Mouse (Mus musculus): Measurements from ENCODE around the gene Agap1. TPM values are rescaled to one million over a fixed set of nuclear protein-coding genes. Genes with fewer than 3 reads are reported as not detected.
A peak's percentile ranks its signal among the peaks of the same experiment; 100 is the strongest.

Agap1 gene
- polyA plus RNA-seq, 1 experiment from 2014 or later: 7.2 TPM

GRCm38 (mm10) chr1:89573486-89573885 is 118.9 kb downstream of the Agap1 start:
- Histone ChIP-seq H3K9ac (no peak overlapping the region), H3K4me1 (replicated peaks) (peaks cover 63% of the 10 kb centered on the region), H3K36me3 (no peaks in the 10 kb centered on the region), H3K27me3 (no peaks in the 10 kb centered on the region), H3K27ac (no peak overlapping the region), H3K4me3 (no peak overlapping the region), H3K4me2 (no peak overlapping the region), H3K9me3 (replicated peaks) (no peaks in the 10 kb centered on the region)
- ATAC-seq (replicated peaks; ENCODE audit: insufficient number of reproducible peaks, insufficient read depth, low FRiP score, low read depth): no peak
- WGBS: 85% methylated on average over 4 of the region's 4 CpGs

GRCm38 (mm10) chr1:89574941-89575890 is 120.6 kb downstream of the Agap1 start:
- Histone ChIP-seq H3K36me3 (no peaks in the 10 kb centered on the region), H3K9ac (no peak overlapping the region), H3K4me3 (no peak overlapping the region), H3K27me3 (no peaks in the 10 kb centered on the region), H3K4me2 (no peak overlapping the region), H3K27ac (0 out of 2 replicates have a peak overlapping the region, but pooled peaks have one; percentile 17), H3K9me3 (replicated peaks) (no peaks in the 10 kb centered on the region), H3K4me1 (replicated peaks) (peaks cover 50% of the 10 kb centered on the region)
- WGBS: 32% methylated on average over 7 of the region's 7 CpGs
- ATAC-seq (replicated peaks; ENCODE audit: insufficient number of reproducible peaks, insufficient read depth, low FRiP score, low read depth): no peak

- peak overlapping the region; percentile 44 for H3K4me2 ChIP-seq
- whole genome bisulfite sequencing: 71% methylated on average over 7 of the region's 7 CpGs
- no peak overlapping the region for H3K4me3 ChIP-seq
- no peak for ATAC-seq (replicated peaks; ENCODE audit: insufficient number of reproducible peaks, insufficient read depth, low FRiP score, low read depth)
- H3K4me1 ChIP-seq (replicated peaks): peaks cover 49% of the 10 kb centered on the region
- H3K9me3 ChIP-seq (replicated peaks): no peaks in the 10 kb centered on the region
- peak overlapping the region; percentile 15; the same call in 1 of the 2 replicates for H3K9ac ChIP-seq
- H3K36me3 ChIP-seq: no peaks in the 10 kb centered on the region
- peak overlapping the region; percentile 91 for H3K27ac ChIP-seq
- 0 out of 2 replicates have a peak, but pooled peaks cover under 1% of the 10 kb centered on the region for H3K27me3 ChIP-seq
Measured at GRCm38 (mm10) chr1:89576174-89576890, 121.7 kb downstream of the Agap1 start.

GRCm38 (mm10) chr1:89576985-89577384 is 122.4 kb downstream of the Agap1 start:
- H3K27me3 ChIP-seq: peaks cover 7% of the 10 kb centered on the region; the same call in 1 of the 2 replicates
- H3K9ac ChIP-seq: peak overlapping the region; percentile 15; the same call in 1 of the 2 replicates
- H3K4me1 ChIP-seq (replicated peaks): peaks cover 56% of the 10 kb centered on the region
- H3K4me3 ChIP-seq: no peak overlapping the region; the same call in 1 of the 2 replicates
- peak overlapping the region; percentile 44 for H3K4me2 ChIP-seq
- H3K9me3 ChIP-seq (replicated peaks): no peaks in the 10 kb centered on the region
- H3K27ac ChIP-seq: peak overlapping the region; percentile 91
- 20% methylated on average over 4 of the region's 4 CpGs for WGBS
- H3K36me3 ChIP-seq: no peaks in the 10 kb centered on the region
- ATAC-seq (replicated peaks; ENCODE audit: insufficient number of reproducible peaks, insufficient read depth, low FRiP score, low read depth): peak; percentile 53

- peak overlapping the region; percentile 74 for H3K9ac ChIP-seq
- H3K9me3 ChIP-seq (replicated peaks): no peaks in the 10 kb centered on the region
- H3K4me3 ChIP-seq: peak overlapping the region; percentile 68
- WGBS: under 1% methylated on average over 135 of the region's 146 CpGs
- no peaks in the 10 kb centered on the region for H3K36me3 ChIP-seq
- peak; percentile 75 for ATAC-seq (replicated peaks; ENCODE audit: insufficient number of reproducible peaks, insufficient read depth, low FRiP score, low read depth)
- H3K27ac ChIP-seq: peak overlapping the region; percentile 44
- peaks cover 46% of the 10 kb centered on the region for H3K4me1 ChIP-seq (replicated peaks)
- H3K27me3 ChIP-seq: peaks cover 14% of the 10 kb centered on the region; the same call in 1 of the 2 replicates
- peak overlapping the region; percentile 97 for H3K4me2 ChIP-seq
Measured at GRCm38 (mm10) chr1:89580031-89580998, 125.7 kb downstream of the Agap1 start.

- H3K36me3 ChIP-seq: no peaks in the 10 kb centered on the region
- H3K9ac ChIP-seq: peak overlapping the region; percentile 74
- peak; percentile 20; the same call in 1 of the 2 replicates for ATAC-seq (replicated peaks; ENCODE audit: insufficient number of reproducible peaks, insufficient read depth, low FRiP score, low read depth)
- H3K27me3 ChIP-seq: peaks cover 14% of the 10 kb centered on the region; the same call in 1 of the 2 replicates
- peaks cover 40% of the 10 kb centered on the region for H3K4me1 ChIP-seq (replicated peaks)
- peak overlapping the region; percentile 68 for H3K4me3 ChIP-seq
- H3K4me2 ChIP-seq: peak overlapping the region; percentile 97
- H3K9me3 ChIP-seq (replicated peaks): no peaks in the 10 kb centered on the region
- H3K27ac ChIP-seq: no peak overlapping the region
- WGBS: under 1% methylated on average over 95 of the region's 95 CpGs
Measured at GRCm38 (mm10) chr1:89580999-89581765, 126.6 kb downstream of the Agap1 start.

- Histone ChIP-seq H3K27me3 (peaks cover 14% of the 10 kb centered on the region; the same call in 1 of the 2 replicates), H3K9ac (peak overlapping the region; percentile 74), H3K9me3 (replicated peaks) (no peaks in the 10 kb centered on the region), H3K4me2 (peak overlapping the region; percentile 97), H3K36me3 (no peaks in the 10 kb centered on the region), H3K4me3 (peak overlapping the region; percentile 68), H3K4me1 (replicated peaks) (peaks cover 40% of the 10 kb centered on the region), H3K27ac (no peak overlapping the region)
- ATAC-seq (replicated peaks; ENCODE audit: insufficient number of reproducible peaks, insufficient read depth, low FRiP score, low read depth): no peak
- 31% methylated on average over 6 of the region's 6 CpGs for WGBS
Measured at GRCm38 (mm10) chr1:89581766-89582125, 127.1 kb downstream of the Agap1 start.

GRCm38 (mm10) chr1:89583369-89583768 is 128.8 kb downstream of the Agap1 start:
- H3K4me3 ChIP-seq: no peak overlapping the region
- H3K9ac ChIP-seq: no peak overlapping the region
- H3K27me3 ChIP-seq: peaks cover 14% of the 10 kb centered on the region; the same call in 1 of the 2 replicates
- no peak overlapping the region for H3K27ac ChIP-seq
- ATAC-seq (replicated peaks; ENCODE audit: insufficient number of reproducible peaks, insufficient read depth, low FRiP score, low read depth): no peak
- 83% methylated on average over 5 of the region's 5 CpGs for WGBS
- no peak overlapping the region for H3K4me2 ChIP-seq
- H3K36me3 ChIP-seq: no peaks in the 10 kb centered on the region
- H3K9me3 ChIP-seq (replicated peaks): no peaks in the 10 kb centered on the region
- peaks cover 39% of the 10 kb centered on the region for H3K4me1 ChIP-seq (replicated peaks)

- Histone ChIP-seq H3K27me3 (peaks cover 6% of the 10 kb centered on the region; the same call in 1 of the 2 replicates), H3K4me1 (replicated peaks) (peaks cover 24% of the 10 kb centered on the region), H3K9me3 (replicated peaks) (no peaks in the 10 kb centered on the region), H3K9ac (no peak overlapping the region), H3K4me2 (peak overlapping the region; percentile 30), H3K27ac (peak overlapping the region; percentile 16), H3K36me3 (no peaks in the 10 kb centered on the region), H3K4me3 (no peak overlapping the region)
- ATAC-seq (replicated peaks; ENCODE audit: insufficient number of reproducible peaks, insufficient read depth, low FRiP score, low read depth): peak; percentile 33; the same call in 1 of the 2 replicates
- 22% methylated on average over 14 of the region's 14 CpGs for whole genome bisulfite sequencing
Measured at GRCm38 (mm10) chr1:89586991-89587683, 132.5 kb downstream of the Agap1 start.

Measured in heart, embryonic 15.5 days (tissue).